Mouse (Mus musculus) heart, postnatal 25 days (tissue): ENCODE data around the gene Reps1. TPM values are rescaled to one million over a fixed set of nuclear protein-coding genes. Genes with fewer than 3 reads are reported as not detected.
A peak's percentile ranks its signal among the peaks of the same experiment; 100 is the strongest.

Experiments
- DNase-seq: peaks from one replicate; pipeline ENCODE4 v3.0.0; 2022; ENCODE audit warnings: low spot score
- intact Hi-C: fragments of 180-260 bp; cut with DNase I; formaldehyde crosslinking; loops from one replicate; pipeline ENCODE4 v1.15.1; 2025
- total RNA-seq, 2 experiments: library from RNA; stranded (reverse); gene quantifications; 2 replicates each; pipeline ENCODE4 v1.2.3; 2021

Gene Reps1
- 10 to 100 TPM; 27.3 to 30.1 TPM for total RNA-seq

DNA sequence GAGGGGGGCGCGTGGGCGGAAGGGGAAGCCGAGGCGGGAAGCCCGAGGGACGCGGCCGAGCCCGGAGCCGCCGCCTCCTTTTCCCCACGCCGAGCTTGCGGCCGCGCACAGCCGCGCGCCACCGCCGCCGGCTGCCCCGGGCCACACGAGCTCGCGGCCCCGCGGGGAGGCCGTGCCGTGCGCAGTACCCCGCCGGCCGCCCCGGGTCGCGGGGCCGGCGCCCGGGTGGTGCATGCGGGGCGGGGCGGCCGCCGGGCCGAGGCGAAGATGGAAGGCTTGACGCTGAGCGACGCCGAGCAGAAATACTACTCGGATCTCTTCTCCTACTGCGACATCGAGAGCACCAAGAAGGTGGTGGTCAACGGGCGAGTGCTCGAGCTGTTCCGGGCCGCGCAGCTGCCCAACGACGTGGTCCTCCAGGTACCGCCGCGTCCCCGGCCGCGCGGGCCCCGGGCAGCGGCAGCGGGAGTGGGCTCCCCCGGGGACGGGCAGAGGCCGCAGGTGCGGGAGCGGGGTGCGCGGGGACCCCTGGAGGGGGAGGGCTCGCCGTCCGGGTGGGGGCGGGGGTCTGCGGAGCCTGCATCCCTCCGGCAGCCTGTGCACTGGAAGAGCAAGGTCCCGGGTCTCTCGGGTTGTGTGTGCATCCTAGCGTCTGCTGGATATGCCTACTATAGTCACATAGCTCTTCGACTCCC, at the start of gene Reps1:
Gene Reps1, plus strand, starts transcription at position 166 of the 695 bp plus-strand sequence.
- DNase-seq, result no peak
- intact Hi-C loops, result loop anchor here (1.0 to 5.0 kb wide), 4 partner anchors 33 to 324 kb away; partner anchors contain the start of gene Abracl

DNA sequence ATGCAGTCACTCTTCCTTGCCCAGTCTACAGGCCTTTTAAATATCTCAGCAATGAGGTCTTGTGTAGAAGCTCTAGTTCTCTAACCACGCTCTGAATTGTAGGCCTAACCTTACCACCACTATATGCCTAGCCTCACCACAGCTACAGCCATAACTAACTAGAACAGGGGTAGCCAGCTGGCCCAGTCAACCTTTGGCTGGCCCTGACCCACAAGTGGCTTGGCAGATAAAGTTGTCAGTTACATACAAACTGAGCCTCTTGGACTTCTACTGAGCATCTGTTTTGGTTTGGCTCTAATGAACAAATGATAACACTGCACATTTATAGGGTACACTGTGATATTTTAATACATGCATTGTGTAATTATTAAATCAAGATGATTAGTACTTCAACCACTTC, 48.9 kb upstream of the Reps1 start:
- intact Hi-C loops, result no loop called here
- peak; percentile 20 for DNase-seq

DNA sequence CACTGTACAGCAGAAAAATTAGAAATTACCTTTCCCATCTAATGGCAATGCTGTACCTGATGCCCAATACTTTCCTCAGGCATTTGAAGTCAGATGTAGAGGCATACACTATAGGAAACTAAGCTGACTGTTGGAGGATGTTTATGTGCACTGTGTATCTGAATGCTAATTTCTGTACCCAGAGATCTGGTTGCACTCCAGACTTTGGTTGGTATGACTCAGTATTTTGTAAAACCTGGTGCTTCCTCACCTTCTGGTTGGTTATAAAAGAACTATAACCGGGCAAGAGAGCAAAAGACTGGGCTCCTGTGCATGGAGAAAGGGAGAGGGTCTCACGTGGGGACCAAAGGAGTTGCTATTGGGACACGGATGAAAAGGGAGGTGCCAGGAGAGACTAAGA, 48.4 kb upstream of the Reps1 start:
- DNase-seq, result no peak
- intact Hi-C loops, result no loop called here

DNA sequence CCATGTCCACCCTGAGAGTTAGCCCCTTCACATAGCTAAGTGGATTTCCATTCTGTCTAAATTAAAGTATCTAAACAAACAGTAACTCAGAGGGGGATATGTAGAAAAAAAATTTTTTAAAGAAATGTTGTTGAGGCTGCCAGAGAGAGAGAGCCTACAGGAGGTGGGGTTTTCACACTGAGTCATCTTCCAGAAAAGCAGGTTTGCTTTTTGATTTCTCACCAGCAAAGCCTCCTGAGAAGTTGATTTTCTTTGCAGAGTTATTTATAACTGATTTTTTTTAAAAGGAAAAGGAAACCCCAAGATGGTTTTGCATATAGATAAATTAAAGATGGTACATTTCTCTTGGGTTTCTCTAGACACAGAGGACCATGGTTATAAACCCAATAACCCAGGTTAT, 47.5 kb upstream of the Reps1 start:
- intact Hi-C loops, result no loop called here
- no peak for DNase-seq

DNA sequence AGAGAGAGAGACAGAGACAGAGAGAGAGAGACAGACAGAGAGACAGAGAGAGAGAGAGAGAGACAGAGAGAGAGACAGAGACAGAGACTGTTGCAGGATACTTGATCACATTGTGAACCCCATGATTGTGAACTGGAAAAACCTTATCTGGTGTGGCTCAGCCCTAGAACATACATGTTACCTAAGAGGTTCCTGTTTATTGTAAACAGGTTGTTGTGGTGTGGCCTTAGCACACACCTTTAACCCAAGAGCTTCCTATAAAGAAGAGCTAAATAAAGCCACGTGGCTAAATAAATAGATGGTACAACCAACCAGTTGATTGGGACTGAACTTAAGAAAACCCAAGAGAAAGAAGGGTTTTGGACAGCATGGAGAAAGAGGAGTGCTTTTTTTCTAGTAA, 45.9 kb upstream of the Reps1 start:
- no peak for DNase-seq
- intact Hi-C loops, result no loop called here

DNA sequence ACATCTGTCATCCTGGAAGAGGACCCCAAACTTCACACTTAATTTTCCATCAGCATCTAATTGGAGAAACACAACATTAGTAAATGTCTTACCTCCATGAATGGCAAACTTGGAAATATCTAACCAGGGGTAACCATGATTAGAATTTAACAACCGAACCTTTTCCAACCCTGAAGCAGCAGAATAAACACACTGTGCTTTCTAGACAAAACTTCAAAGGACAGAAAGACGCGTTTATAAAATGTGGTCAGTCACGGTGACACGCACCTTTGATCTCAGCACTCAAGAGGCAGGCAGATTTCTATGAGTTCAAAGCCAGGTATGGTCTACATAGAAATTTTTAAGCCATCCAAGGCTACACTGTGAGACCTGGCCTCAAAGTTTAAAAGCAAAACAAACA, 43.9 kb upstream of the Reps1 start:
- DNase-seq, result no peak
- intact Hi-C loops, result no loop called here

DNA sequence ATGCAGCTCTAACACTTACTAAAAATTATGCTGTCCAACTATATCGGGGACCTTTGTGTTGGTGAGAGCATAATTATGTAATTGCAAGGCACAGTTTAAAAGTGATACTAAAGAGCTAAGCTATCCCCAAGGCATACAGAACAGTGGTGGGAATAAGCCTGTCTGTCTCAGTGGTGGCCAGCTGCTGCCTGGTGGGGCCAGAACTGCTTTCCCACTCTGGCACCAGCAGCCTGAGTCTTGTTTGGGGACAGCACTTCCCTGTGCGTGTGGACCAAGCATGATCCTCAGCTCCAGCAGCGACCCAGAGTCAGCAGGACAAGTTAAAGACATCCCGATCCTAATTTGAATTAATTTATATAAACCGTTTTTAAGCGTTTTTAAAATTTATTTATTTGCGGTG, 35.2 kb upstream of the Reps1 start:
- intact Hi-C loops, result loop anchor here (5.0 kb wide), 1 partner anchor 73 kb away; the partner anchor contains the start of gene Heca
- DNase-seq, result no peak

DNA sequence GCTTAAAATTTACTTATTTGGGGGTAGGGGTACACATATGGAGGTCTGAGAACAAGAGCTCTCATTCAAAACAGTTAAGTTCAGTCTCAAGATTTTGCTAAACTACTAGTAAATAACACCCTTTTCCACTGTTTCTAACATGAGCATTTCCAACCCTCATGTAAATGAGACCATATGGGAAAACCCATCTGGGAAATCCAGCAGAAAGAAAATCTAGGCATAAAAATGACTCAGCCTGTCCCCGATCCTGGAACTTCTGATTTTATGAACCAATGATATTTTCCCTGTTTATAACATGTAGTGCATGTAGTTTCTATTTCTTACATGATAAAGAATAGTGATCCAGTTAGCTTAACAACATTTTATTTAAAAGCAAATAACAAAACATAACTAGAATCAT, 34.8 kb upstream of the Reps1 start:
- intact Hi-C loops, result loop anchor here (5.0 kb wide), 1 partner anchor 74 kb away; the partner anchor contains the start of gene Heca
- DNase-seq, result no peak

DNA sequence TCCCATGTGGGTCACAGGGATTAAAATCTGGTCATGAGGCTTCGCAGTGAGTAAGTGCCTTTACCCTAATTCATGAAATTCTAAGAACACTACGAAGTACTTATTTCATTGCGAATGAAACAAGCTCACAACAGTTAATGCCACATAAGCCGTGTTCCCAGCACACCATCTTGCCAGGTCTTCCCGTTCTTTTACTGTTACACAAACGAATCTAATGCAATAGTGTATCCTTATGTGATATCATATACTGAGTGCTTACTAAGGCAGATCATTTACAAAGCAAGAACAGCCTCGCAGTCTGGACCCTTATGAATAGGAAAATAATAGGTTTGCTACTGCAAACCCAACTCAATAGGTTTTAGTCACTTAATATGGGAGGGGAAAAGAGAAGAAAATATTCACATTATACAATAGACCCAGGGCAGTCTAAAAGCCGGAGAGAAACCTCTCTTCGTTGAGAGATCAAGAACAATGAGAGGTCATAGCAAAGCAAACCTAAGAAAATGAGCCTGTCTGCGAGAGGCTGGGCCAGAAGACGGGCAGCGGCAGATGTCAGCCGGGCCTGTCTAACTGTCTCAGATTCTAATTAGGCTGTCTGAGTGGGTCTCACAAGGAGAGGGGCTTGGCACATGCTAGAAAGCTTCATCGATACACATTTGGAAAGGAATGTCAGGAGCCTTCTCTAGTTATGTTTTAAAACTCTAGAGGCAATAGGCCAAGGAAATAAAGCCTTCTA, 33.9 kb upstream of the Reps1 start:
- no peak for DNase-seq
- intact Hi-C loops, result loop anchor here (2.0 to 5.0 kb wide), 2 partner anchors 33 to 74 kb away; partner anchors contain the start of genes Heca and Reps1

DNA sequence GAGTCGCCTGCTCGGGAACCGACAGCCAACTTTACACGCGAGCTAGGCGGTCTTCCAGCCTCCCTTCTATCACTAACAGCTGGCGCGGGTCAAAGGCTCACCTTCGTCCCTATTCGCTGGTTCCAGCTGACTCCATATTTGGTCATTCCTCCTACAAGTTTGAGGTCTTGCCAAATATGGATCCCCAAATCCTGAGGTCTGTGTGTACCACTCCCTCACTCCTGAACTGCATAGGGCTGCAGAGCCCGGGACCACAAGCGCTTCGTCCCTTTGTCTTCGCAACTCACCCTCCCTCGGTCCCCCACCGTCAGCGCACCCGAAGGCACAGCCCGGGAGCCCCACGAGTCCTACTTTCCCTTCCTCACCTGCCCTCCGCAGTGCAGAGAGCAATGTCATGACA, 33.3 kb upstream of the Reps1 start:
- intact Hi-C loops, result loop anchor here (2.0 to 5.0 kb wide), 2 partner anchors 32 to 75 kb away; partner anchors contain the start of genes Heca and Reps1
- DNase-seq, result peak; percentile 63

DNA sequence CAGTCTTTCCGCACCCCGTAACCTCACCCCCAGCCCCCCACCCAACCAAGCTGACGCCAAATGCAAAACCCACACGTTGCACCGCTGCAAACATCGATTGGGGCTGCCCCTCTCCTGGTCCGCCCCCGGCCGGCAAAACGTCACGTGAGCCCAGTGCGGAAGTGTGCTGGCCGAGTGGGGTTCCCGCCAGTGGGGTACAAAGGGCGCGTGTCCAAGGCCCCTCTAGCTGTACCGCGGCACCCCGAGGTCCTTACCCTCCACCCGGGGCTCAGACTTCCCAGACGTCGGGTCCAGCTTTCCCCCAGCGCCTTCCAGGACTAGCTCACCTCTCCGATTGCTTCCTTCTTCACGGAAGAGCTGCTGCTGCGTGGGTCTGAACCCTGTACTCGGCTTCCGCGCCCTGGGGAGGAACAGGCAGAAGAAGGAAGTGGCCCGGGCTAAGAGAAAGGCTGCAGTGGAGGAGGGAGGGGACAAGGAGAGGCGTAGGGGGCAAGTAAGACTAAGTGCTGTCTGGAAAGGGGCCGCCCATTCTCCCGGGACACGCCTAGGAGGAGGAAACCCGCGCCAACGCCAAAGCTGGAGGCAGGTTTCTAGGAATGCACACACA, 32.8 kb upstream of the Reps1 start, which contains the start of gene Abracl:
Gene Abracl, minus strand, starts transcription at position 548 of the 607 bp plus-strand sequence.
- intact Hi-C loops, result loop anchor here (2.0 to 5.0 kb wide), 2 partner anchors 32 to 76 kb away; partner anchors contain the start of genes Heca and Reps1
- DNase-seq, result peak; percentile 56

DNA sequence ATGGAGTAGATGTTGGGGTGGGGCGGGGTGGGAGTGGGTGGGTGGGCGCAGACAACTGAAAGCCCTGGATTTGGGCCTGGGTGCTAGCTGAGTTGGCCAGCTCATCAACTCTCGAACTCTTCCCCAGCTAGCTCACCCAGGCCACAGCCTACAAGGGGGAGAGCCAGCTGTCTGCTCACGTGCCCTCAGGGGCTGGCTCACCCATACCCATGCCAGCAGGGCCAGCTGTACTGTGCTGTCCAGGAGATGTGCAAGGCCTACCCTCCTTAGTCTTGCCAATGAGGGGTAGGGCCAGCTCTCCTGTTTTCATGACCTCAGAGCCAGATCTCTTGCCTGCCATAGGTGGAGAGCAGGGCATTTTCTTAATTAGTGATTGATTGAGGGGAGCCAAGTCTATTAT, 21.3 kb upstream of the Reps1 start:
- intact Hi-C loops, result no loop called here
- DNase-seq, result no peak

DNA sequence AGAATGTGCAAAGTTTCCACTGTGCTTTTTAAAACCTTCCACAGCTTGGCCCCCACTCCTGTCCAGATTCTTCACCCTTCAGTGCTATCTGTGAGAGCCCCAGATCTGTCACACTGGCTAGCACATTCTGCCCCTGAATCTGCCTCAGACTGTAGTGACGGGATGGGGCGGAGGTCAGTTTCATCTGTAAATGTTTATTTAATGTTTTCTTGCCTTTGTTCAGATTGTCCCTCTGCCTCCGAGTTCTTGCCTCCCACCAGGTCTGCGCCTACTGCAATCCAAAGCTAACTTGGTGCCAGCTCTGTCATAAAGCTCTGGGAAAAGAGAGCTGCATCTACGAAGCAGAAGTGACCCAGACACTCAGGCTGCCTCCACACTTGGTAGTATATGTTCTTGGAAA, 18.8 kb upstream of the Reps1 start:
- DNase-seq, result no peak
- intact Hi-C loops, result no loop called here

DNA sequence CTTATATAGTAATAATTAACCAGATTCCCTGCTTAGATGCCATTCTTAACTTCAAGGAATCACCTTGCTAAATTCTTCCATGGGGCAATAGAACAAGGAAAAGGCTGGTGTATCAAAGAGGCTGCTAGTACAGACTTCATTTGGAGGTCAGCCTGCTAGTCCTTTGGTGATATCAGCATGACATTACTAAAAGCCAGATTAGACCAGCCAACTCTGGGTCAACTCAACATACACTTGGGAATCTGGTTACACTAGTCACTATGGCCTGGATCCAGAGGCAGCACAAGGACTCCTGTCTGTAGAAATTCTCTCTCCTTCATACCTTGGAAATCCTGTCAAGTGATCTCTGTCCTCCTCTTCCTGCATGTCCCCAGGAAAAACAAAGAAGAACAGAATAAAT, 9.3 kb upstream of the Reps1 start:
- intact Hi-C loops, result no loop called here
- no peak for DNase-seq

DNA sequence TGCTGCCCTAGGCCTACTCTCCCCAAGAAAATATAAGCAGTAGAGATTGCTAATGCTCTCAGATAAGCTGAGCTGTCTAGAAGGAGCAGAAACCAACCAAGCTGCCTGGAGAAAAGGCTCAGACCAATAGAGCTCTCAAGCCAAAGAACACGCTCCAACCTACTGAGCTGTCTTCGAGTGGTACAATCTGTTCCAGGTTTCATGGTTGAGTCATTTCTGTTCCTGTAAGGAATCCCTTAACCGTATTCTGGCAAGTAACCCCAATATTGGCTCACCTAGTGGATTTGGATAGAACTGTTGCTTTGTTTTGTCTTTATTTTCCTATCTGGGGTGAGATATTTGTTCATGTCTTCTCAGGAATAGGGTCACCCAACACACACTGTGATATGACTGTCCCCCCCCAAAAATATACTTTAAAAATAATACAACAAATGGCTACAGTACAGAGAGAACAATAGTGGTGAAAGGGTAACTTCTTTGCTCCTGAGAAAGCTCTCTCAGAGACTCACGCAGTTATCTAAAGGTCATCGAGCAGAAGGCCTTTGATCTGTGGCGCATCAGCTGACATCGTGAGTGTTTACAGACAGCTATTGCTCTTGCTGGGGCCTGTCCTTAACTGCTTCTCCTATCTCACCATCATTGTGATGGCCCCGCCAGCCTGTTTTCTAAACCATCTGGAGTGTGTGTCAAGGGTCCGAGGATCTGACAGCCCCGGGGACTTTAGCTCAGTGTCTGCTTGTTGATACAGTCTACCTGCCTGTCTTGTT, 8.1 kb upstream of the Reps1 start:
- intact Hi-C loops, result no loop called here
- DNase-seq, result no peak

DNA sequence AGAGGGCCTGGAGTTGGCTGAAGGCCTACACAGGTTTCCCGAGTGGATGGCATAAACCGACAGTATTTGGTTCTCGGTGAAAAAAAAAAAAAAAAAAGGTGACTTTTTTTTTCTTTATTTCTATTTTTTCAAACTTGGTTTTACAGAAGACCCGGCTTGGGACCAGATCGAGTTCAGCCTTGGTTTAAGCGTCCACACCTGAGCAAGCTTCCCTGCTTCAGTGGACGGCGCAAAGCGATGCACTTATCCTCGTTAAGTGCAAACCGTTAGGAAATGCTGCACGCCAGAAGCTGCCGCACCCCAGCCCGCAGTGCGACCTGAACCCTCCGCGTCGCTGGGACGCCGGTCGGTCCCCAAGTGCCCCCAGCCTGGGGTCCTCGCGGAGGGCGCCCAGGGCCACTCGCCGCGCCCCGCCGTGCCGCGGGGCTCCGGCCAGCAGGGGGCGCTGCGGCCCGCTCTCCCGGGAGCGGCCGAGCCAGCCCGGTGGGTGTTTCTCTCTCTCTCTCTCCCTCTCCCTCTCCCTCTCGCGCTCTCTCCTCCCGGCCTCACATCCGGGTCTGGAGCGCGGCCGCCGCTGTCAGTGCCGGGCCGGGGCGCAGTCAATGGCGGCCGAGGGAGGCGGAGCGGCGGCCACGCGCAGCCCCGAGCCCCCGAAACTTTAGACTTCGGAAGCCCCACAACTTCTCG, 509 bp upstream of the Reps1 start:
- DNase-seq, result peak; percentile 75

DNA sequence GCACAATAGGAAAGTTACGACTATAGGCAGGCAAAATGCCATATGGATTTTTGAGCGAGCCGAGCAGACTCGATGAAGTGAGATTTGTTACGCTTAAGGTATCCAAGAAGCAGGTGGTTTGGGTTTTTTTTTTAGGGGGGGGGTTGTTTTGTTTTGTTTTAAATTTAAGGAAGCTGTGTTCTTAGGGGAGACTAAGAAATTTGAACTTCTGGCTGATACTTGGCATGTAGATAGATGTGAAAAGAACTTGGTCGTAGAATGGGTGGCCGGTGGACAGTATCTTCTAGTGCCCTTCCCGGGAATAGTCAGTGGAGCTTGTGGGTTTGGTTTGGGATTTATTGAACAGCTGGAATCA, 707 bp downstream of the Reps1 start:
- intact Hi-C loops, result loop anchor here (5.0 kb wide), 2 partner anchors 51 to 324 kb away; no protein-coding TSS in a partner anchor
- no peak for DNase-seq

More for the DNA sequence above, 509 bp upstream of the Reps1 start:
- intact Hi-C loops, result loop anchor here (1.0 to 5.0 kb wide), 4 partner anchors 32 to 323 kb away; partner anchors contain the start of gene Abracl

DNA sequence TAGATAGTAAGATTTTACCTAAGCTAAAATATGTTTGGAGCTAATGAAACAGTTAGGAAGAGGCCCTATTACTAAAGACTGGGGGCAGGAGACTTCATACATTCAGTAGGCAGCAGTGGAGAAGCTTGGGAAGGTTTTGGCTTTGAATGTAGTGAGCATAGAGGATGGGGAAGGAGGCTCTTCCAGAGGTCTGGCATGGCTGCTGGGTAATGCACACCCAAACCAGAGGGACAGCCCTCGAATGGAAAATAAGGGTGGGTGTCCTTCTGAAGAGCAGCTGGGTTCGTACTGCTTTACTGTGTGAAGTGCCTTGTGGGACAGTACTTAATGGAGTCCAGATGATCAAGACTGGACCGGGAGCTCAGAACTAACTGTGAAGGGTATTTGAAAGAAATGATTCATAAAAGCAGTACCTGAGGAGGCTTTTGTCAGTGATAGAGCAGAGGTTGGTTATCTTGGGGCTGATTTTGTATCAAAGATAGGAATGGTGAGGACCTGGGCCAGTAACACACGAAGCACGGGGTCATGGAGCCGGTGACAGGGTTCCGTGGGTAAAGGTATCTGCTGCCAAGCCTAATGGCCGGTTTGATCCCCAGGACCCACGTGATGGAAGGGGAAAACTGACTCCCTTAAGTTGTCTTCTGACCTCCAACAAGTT, 3.1 kb downstream of the Reps1 start:
- DNase-seq, result no peak
- intact Hi-C loops, result loop anchor here (5.0 kb wide), 2 partner anchors 48 to 327 kb away; no protein-coding TSS in a partner anchor

DNA sequence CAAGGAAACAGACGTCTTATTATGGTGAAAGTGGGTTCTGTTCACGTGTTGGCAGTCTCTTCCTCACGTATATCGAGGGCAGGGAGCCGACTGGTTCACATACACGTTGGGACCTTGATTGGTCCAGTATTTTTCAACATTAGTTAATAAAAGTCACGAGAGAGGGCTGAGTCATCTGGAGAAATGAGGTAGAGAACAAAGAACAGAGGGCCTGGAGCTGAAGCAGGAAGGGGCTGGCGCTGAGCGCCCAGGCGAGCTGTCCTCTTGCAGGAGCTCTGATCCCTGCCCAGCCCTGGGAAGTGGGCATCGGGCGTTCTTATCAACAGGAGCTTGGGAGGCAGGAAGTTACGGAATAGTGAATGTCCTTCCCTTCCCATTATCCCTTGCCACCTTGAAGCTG, 4.1 kb downstream of the Reps1 start:
- DNase-seq, result no peak
- intact Hi-C loops, result loop anchor here (5.0 kb wide), 2 partner anchors 47 to 328 kb away; no protein-coding TSS in a partner anchor
